Mouse (Mus musculus): ENCODE measurements at regions not wholly inside any gene's neighbourhood (a gene's known extent, or its start where the extent isn't known, plus 50 kb on each side); places are given as distances from the start of the nearest gene placed in this dataset.

- 82% methylated on average over 6 of the region's 6 CpGs for WGBS
- H3K27me3 ChIP-seq, result no peaks in the 10 kb centered on the region
- no peaks in the 10 kb centered on the region for H3K9me3 ChIP-seq
These were observed 58.5 kb upstream of the Hoxc13 start for GRCm38 (mm10) chr15:102862374-102862773.

GRCm38 (mm10) chr15:102866788-102867187, 54.1 kb upstream of the Hoxc13 start:
- 87% methylated on average over 3 of the region's 3 CpGs for WGBS
- Histone ChIP-seq H3K4me3 (no peak overlapping the region), H3K9ac (no peak overlapping the region), H3K36me3 (no peaks in the 10 kb centered on the region), H3K27ac (replicated peaks) (no peak overlapping the region), H3K4me2 (no peak overlapping the region), H3K9me3 (no peaks in the 10 kb centered on the region), H3K27me3 (no peaks in the 10 kb centered on the region), H3K4me1 (replicated peaks) (no peaks in the 10 kb centered on the region)
- ATAC-seq (ENCODE audit: low read depth), result no peak

More at GRCm38 (mm10) chr15:102862374-102862773, 58.5 kb upstream of the Hoxc13 start:
- no peak for ATAC-seq (ENCODE audit: low read depth)
- Histone ChIP-seq H3K4me1 (replicated peaks) (no peaks in the 10 kb centered on the region), H3K4me2 (no peak overlapping the region), H3K9ac (no peak overlapping the region), H3K36me3 (no peaks in the 10 kb centered on the region), H3K27ac (replicated peaks) (no peak overlapping the region), H3K4me3 (no peak overlapping the region)
